Mouse (Mus musculus) ES-E14 (cell line): ENCODE measurements around the gene Gm9733.

Source experiments
- CHD2 ChIP-seq: IDR thresholded peaks from 2 replicates; pipeline ENCODE4 v1.6.1; 2014; ENCODE audit warnings: mild to moderate bottlenecking, low read depth, low read length, inconsistent platforms
- HCFC1 ChIP-seq: IDR thresholded peaks from 2 replicates; pipeline ENCODE4 v1.6.1; 2012; ENCODE audit warnings: low read length, inconsistent platforms, borderline replicate concordance; ENCODE audit not compliant: insufficient read depth
- ZC3H11A ChIP-seq: IDR thresholded peaks from 2 replicates; pipeline ENCODE4 v1.6.1; 2012; ENCODE audit warnings: low read depth, mild to moderate bottlenecking, inconsistent platforms, low read length, borderline replicate concordance
- ZNF384 ChIP-seq: IDR thresholded peaks from 2 replicates; pipeline ENCODE4 v1.6.1; 2012; ENCODE audit warnings: low read depth, low read length, inconsistent platforms

DNA sequence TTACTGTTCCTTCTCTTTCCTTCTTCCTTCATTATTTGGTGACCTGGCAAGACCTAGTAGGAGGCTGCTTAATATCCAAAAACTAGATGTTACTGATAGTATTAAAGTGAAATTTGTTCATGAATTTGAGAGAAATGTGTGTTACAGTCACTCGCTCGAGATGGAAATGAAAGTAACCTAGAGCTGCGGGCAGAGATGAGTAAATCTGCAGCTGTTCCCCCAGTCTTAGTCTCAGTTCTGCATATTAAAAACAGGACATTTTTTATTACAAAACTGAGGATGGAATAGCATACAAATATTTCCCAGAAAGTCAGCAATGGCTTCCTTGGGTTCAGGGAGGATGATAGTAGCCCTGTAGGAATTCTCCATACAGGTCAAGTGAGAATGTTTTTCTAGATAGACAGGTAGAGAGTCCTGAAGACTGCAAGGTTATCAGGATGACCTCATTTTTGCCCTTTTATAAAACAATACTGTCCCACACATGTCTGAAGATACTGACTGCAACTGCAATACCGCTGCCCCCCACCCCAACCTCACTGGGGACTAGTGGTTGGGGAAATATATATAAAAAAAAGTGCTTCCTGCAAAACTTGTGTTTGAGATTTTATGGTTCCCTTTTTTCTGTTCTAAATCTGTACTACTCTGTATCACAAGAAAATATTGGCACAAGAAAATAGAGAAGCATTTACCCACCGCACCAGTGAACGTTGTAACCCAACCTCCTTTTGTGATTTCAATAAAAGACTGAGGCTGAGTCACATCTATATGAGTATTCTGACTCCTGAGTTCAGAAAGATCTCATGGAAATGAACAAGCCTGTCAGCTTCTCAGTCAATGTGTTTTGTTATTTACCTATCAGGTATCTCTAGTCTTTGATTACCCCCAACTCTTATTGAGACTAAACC lies 47.4 kb downstream of the Gm9733 start:
- no peak for TF ChIP-seq ZNF384
- no peak for TF ChIP-seq HCFC1
- no peak for TF ChIP-seq CHD2
- no peak for TF ChIP-seq ZC3H11A
